Mouse (Mus musculus) liver, adult 2 months (tissue): ENCODE data around the gene Sfxn5.

Experiments used
- CTCF ChIP-seq: fragments of 200-500 bp; IDR thresholded peaks from 2 replicates; pipeline ENCODE4 v1.5.1; 2011; ENCODE audit warnings: low read depth, low read length, control low read depth
- POLR2A ChIP-seq: fragments of 200-500 bp; IDR thresholded peaks from 2 replicates; pipeline ENCODE4 v1.6.1; 2011; ENCODE audit warnings: low read length, control low read depth; ENCODE audit not compliant: insufficient read depth; ENCODE audit errors: extremely low read depth

DNA sequence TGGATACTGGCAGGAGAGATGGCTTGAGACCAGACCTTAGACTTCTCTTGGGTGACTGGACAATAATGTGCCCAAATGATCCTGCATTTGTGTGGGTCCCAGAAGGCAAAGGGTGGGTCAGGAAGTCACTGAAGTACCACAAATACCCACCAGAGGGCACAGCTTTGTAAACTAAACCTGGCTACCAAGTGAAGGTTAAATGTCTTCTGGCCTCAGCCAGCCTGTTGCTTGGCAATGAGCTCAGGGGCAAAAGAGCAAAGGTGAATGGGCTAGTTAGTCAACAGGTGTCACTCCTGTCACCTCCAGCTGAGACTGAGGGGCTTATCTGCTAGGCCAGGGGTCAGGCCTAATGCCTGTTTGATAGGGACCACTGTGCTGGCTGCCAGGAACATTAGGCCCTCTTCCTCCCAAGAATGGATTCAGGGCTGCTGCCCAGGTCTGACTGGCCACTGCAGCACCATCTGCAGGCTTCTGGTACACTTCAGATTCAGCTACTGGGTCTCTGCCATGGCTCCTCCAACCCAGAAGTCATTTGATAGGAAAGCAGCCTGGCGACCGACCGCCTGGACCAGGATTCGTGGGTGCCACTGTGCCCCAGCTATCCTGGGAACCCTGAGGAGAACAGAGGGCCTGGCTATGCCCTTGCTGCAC, 70.2 kb downstream of the Sfxn5 start:
- TF ChIP-seq CTCF (peak; percentile 45; the same call in 1 of the 2 replicates), POLR2A (no peak)
